Mouse (Mus musculus) liver, embryonic 11.5 days (tissue): ENCODE measurements around the gene Csf3. TPM values are rescaled to one million over a fixed set of nuclear protein-coding genes. Genes with fewer than 3 reads are reported as not detected.
"Not testable (repeated sequence)": the region's sequence is repeated elsewhere in the genome, so short reads cannot be mapped to it uniquely, and the experiment has no call there.

Experiments used
- ATAC-seq: fragments of 200-750 bp; cut with Nextera tagmentation; replicated peaks from 2 replicates; pipeline ENCODE4 v1.8.0; 2017; ENCODE audit warnings: moderate number of reproducible peaks, mild to moderate bottlenecking, moderate TSS enrichment, moderate library complexity; ENCODE audit not compliant: low FRiP score
- DNase-seq: peaks from one replicate; pipeline ENCODE4 v3.0.0-alpha.2; 2017; ENCODE audit warnings: low spot score
- H3K27ac ChIP-seq: fragments of 300-500 bp; sonication (generic); 2 replicates; pipeline ENCODE4 v1.5.1; 2014; ENCODE audit warnings: mild to moderate bottlenecking, low read depth, low read length, control low read depth
- H3K27me3 ChIP-seq: fragments of 300-500 bp; sonication (generic); replicated peaks from 2 replicates; pipeline ENCODE4 v1.6.1; 2014; ENCODE audit warnings: low read length, mixed read lengths; ENCODE audit not compliant: control insufficient read depth, insufficient read depth
- H3K36me3 ChIP-seq: fragments of 300-500 bp; sonication (generic); 2 replicates; pipeline ENCODE4 v1.6.1; 2014; ENCODE audit warnings: mild to moderate bottlenecking, low read length, moderate library complexity, mixed read lengths; ENCODE audit not compliant: control insufficient read depth, insufficient read depth
- H3K4me1 ChIP-seq: fragments of 300-500 bp; sonication (generic); replicated peaks from 2 replicates; pipeline ENCODE4 v1.6.1; 2014; ENCODE audit warnings: low read length, mixed read lengths; ENCODE audit not compliant: control insufficient read depth, insufficient read depth
- H3K4me2 ChIP-seq: fragments of 300-500 bp; sonication (generic); 2 replicates; pipeline ENCODE4 v1.6.1; 2014; ENCODE audit warnings: mild to moderate bottlenecking, control low read depth, moderate library complexity
- H3K4me3 ChIP-seq: fragments of 300-500 bp; sonication (generic); 2 replicates; pipeline ENCODE4 v1.5.1; 2014; ENCODE audit warnings: low read depth, low read length, control low read depth
- H3K9ac ChIP-seq: fragments of 300-500 bp; sonication (generic); 2 replicates; pipeline ENCODE4 v1.6.1; 2014; ENCODE audit warnings: low read depth, low read length, control low read depth
- H3K9me3 ChIP-seq: fragments of 300-500 bp; sonication (generic); 2 replicates; pipeline ENCODE4 v1.6.1; 2016; ENCODE audit warnings: low read length, inconsistent platforms, mixed read lengths; ENCODE audit not compliant: control insufficient read depth
- WGBS: fragments of 180-500 bp; shearing (Covaris S2); extraction: QIAGEN DNeasy Blood & Tissue Kit; methylation state at CpG from one replicate; pipeline ENCODE4 v1.1.7; 2014; 5-methylcytosine and 5-hydroxymethylcytosine counted together
- polyA plus RNA-seq: library from polyadenylated mRNA; unstranded; fragments of >200 nt; fragmentation: Nextera tagmentation; extraction: Ambion mirVana; gene quantifications from 2 replicates; pipeline ENCODE4 v1.2.1, GENCODE M21; 2014

Csf3 gene
- not detected in 2 replicates for polyA plus RNA-seq

DNA sequence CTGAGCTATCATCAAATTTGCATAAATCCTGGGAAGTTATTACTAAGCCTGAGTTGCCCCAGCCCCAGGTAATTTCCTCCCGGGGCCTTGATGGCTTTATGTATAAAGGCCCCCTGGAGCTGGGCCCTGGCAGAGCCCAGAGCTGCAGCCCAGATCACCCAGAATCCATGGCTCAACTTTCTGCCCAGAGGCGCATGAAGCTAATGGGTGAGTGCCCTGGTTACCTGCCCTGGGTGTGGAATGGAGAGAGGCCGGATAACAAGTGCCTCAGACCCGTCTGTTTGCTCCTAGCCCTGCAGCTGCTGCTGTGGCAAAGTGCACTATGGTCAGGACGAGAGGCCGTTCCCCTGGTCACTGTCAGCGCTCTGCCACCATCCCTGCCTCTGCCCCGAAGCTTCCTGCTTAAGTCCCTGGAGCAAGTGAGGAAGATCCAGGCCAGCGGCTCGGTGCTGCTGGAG, at the start of gene Csf3:
Csf3 (plus strand) TSS at position 51 of the 458 bp plus-strand sequence.
- H3K27me3 ChIP-seq = no peaks in the 10 kb centered on the region
- no peak within 1 kb of the TSS for H3K9ac ChIP-seq
- no peak within 1 kb of the TSS for H3K4me2 ChIP-seq
- no peak within 1 kb of the TSS for H3K4me3 ChIP-seq
- DNase-seq = no peak
- H3K9me3 ChIP-seq = no peaks in the 10 kb centered on the region
- WGBS = 51% methylated on average over 10 of the region's 10 CpGs
- H3K36me3 ChIP-seq = peaks cover 20% of the 10 kb centered on the region
- no peak within 1 kb of the TSS; the same call in 1 of the 2 replicates for H3K27ac ChIP-seq
- ATAC-seq = no peak
- H3K4me1 ChIP-seq = peaks cover 4% of the 10 kb centered on the region; the same call in 1 of the 2 replicates

DNA sequence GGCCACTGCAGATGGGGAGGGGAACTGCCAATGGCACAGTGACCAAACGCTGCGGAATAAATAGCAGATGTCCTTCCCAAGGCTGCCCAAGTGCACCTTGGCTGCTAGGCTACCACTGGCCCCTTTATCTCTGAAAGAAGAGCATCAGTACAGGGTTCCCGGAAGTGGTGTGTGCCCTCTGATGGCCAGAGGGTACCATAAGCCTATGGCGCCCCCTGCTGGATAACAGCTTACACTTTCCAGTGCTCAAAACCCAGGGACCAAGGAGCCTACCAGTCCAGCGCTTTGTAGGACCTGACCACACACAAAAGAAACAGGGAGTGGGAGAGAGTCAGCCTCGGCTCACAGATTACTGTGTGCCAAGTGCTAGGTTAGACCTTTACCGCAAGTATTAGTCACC, 46.0 kb upstream of the Csf3 start:
- H3K9ac ChIP-seq, H3K9me3 ChIP-seq, H3K27me3 ChIP-seq, H3K4me3 ChIP-seq, H3K4me2 ChIP-seq, H3K27ac ChIP-seq, H3K4me1 ChIP-seq, H3K36me3 ChIP-seq: not testable (repeated sequence)
- ATAC-seq (peak; percentile 61), DNase-seq (peak; percentile 43)
- 11% methylated on average over 7 of the region's 7 CpGs for WGBS

DNA sequence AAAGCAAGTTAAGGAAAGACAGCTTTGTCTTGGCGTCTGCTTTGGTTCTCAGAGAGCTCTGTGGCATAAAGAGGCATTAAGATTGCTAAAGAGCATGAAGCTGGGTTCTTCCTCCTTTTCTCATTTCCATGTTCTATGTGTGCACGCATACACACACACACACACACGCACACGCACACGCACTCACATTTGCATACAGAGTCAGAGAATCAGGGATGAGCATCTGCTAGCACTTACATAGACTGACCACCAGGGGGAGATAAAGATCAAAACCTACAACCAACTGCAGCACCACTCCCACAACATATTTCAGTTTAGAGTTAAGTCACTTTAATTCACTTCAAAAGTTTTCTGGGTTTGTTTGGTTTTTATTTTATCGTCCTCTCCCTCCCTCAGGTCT, 40.5 kb upstream of the Csf3 start:
- 17% methylated on average over 6 of the region's 6 CpGs for WGBS
- H3K27me3 ChIP-seq = peaks cover 4% of the 10 kb centered on the region
- ATAC-seq = no peak
- H3K36me3 ChIP-seq = no peaks in the 10 kb centered on the region
- DNase-seq = no peak
- no peak overlapping the region for H3K4me3 ChIP-seq
- H3K4me2 ChIP-seq = no peak overlapping the region
- H3K27ac ChIP-seq = no peak overlapping the region
- no peaks in the 10 kb centered on the region for H3K9me3 ChIP-seq
- H3K9ac ChIP-seq = no peak overlapping the region
- H3K4me1 ChIP-seq = no peaks in the 10 kb centered on the region

DNA sequence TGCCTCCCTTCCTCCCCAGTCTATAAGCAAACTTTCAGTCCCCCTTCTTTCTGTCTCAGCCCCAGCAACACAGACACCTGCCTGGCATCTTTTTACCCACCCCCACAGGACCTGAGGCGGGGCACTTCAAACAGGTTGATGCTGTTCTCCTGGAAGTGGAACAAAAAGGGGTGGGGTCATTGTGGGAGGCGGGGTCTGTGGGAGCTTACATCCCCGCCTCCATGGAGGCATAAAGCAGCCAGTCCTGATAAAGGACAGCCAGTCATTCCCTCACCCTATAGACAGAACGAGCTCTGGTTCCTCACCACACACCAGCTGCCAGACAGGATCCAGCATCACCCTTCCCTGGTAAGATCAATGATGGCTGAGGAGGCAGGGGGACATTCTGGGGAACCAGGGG, 37.0 kb upstream of the Csf3 start, which contains the start of gene Gsdma:
Gsdma (plus strand) TSS at position 261 of the 400 bp plus-strand sequence.
- ATAC-seq (no peak), DNase-seq (no peak)
- 18% methylated on average over 4 of the region's 4 CpGs for WGBS
- Histone ChIP-seq H3K4me1 (no peaks in the 10 kb centered on the region), H3K4me2 (no peak within 1 kb of the TSS), H3K27ac (no peak within 1 kb of the TSS), H3K27me3 (peaks cover 23% of the 10 kb centered on the region), H3K9ac (no peak within 1 kb of the TSS), H3K36me3 (no peaks in the 10 kb centered on the region), H3K9me3 (no peaks in the 10 kb centered on the region), H3K4me3 (no peak within 1 kb of the TSS)

DNA sequence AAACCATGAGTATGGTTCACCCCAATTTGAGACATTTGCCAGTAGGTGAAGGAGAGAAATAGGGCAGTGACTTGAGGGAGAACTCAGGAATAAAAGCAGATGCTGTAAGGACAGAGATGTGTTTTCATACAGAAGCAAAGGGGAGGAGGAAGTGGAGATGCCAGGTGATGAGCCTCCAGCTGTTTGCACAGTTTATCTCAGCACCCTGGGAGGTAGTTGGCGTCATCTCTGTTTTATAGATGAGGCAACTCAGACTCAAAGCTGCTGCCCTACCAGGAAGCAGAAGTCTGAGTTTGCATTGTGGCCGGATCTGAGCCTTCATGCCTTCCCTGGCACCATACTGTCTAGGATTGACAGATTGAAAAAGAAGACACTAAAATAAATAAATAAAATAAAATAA, 32.1 kb upstream of the Csf3 start:
- Histone ChIP-seq H3K27me3 (peaks cover 25% of the 10 kb centered on the region), H3K9ac (no peak overlapping the region), H3K9me3 (no peaks in the 10 kb centered on the region), H3K27ac (no peak overlapping the region), H3K4me3 (no peak overlapping the region), H3K4me1 (peaks cover 10% of the 10 kb centered on the region), H3K4me2 (no peak overlapping the region), H3K36me3 (no peaks in the 10 kb centered on the region)
- ATAC-seq (no peak), DNase-seq (no peak)
- 43% methylated on average over 2 of the region's 2 CpGs for WGBS

DNA sequence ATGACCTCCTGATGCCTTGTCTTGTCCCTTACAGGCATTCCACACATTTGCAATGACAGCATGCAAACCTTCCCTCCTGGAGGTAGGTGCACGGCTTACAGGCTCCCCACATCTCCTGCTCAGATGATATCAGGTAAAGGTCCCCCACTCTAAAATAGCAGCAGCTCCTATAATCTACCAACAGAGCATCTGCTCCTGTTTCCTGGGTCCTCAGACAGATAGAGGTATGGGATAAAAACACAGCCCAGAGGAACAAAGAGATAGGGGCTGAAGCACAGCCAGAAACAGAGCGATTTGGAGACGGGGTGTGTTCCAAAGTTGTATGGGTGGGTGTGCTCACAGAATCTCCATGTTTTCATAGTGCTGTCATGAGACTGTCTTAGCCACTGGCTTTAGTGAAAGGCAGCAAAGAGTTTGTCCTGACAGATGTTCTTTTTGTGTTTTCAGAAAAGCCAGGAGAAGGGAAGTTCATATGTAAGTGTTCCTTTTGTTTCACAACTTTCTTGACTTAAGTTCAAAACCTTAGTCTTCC, 29.7 kb upstream of the Csf3 start:
- H3K9me3 ChIP-seq = no peaks in the 10 kb centered on the region
- no peak overlapping the region for H3K9ac ChIP-seq
- peaks cover 10% of the 10 kb centered on the region for H3K4me1 ChIP-seq
- no peaks in the 10 kb centered on the region for H3K36me3 ChIP-seq
- 47% methylated on average over 3 of the region's 3 CpGs for WGBS
- ATAC-seq (no peak), DNase-seq (no peak)
- H3K4me3 ChIP-seq = no peak overlapping the region
- H3K27me3 ChIP-seq = peaks cover 25% of the 10 kb centered on the region
- H3K27ac ChIP-seq = no peak overlapping the region
- H3K4me2 ChIP-seq = no peak overlapping the region

DNA sequence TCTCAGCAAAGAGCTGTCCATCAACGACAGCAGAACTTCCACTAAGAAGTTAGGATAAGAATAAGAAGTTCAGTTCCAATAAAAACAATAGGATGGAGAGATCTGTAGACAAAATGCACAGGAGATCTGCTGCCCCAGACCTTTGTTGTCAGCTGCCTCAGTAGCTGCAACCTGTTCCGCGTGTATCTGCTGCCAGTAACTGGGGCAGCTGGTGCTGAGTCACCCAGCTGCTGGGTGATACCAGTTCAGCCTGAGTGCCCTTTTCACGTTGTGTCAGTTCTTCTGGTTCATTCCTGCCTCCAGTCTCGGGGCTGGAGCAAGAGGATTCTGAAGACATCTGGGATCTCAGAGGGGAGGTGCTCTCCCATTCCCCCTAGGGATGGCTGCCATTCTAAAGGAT, 29.2 kb upstream of the Csf3 start:
- no peaks in the 10 kb centered on the region for H3K9me3 ChIP-seq
- ATAC-seq = no peak
- H3K4me1 ChIP-seq = peaks cover 10% of the 10 kb centered on the region
- 37% methylated on average over 5 of the region's 5 CpGs for WGBS
- no peaks in the 10 kb centered on the region for H3K36me3 ChIP-seq
- no peak overlapping the region for H3K27ac ChIP-seq
- peaks cover 20% of the 10 kb centered on the region for H3K27me3 ChIP-seq
- no peak overlapping the region for H3K4me3 ChIP-seq
- H3K9ac ChIP-seq = no peak overlapping the region
- DNase-seq = no peak
- H3K4me2 ChIP-seq = no peak overlapping the region

DNA sequence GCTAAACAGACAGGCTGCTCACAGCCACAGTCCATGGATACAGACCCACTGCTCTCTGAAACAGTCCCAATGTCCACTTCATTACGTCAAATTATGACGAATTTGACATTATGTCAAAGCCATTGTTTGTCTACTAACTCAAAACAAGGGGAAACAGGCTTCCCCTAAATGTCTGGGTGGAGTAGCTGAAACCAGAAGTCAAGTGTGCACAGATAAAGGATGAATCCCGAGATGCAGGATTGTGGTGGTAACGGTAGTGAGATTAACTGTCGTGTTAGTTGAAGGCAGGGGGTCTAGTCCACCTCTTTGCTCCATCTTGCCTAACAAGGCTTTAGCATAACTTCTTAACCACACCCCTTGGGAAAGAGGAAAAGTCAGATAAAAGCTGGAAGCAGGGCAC, 28.6 kb upstream of the Csf3 start:
- no peaks in the 10 kb centered on the region for H3K9me3 ChIP-seq
- H3K4me1 ChIP-seq = peaks cover 10% of the 10 kb centered on the region
- DNase-seq (no peak), ATAC-seq (no peak)
- no peak overlapping the region for H3K9ac ChIP-seq
- WGBS = 55% methylated on average over 5 of the region's 5 CpGs
- H3K27me3 ChIP-seq = peaks cover 14% of the 10 kb centered on the region
- no peaks in the 10 kb centered on the region for H3K36me3 ChIP-seq
- H3K4me2 ChIP-seq = no peak overlapping the region
- H3K4me3 ChIP-seq = no peak overlapping the region
- no peak overlapping the region for H3K27ac ChIP-seq

DNA sequence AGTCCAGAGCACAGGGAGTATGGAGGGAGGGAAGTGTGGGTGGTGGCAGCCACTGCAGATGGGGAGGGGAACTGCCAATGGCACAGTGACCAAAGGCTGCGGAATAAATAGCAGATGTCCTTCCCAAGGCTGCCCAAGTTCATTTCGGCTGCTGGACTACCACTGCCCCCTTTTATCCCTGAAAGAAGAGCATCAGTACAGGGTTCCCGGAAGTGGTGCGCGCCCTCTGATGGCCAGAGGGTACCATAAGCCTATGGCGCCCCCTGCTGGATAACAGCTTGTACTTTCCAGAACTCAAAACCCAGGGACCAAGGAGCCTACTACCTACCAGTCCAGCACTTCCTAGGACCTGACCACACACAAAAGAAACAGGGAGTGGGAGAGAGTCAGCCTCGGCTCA, 27.9 kb upstream of the Csf3 start:
- H3K36me3 ChIP-seq, H3K9me3 ChIP-seq, DNase-seq, H3K27me3 ChIP-seq, H3K9ac ChIP-seq, H3K4me3 ChIP-seq, H3K27ac ChIP-seq: not testable (repeated sequence)
- Histone ChIP-seq H3K4me2 (peak overlapping the region; percentile 33), H3K4me1 (peaks cover 10% of the 10 kb centered on the region)
- WGBS = 2% methylated on average over 6 of the region's 7 CpGs
- peak; percentile 57 for ATAC-seq
